Mouse (Mus musculus): ENCODE measurements at regions not wholly inside any gene's neighbourhood (a gene's known extent, or its start where the extent isn't known, plus 50 kb on each side); places are given as distances from the start of the nearest gene placed in this dataset.
"Not testable (repeated sequence)": the region's sequence is repeated elsewhere in the genome, so short reads cannot be mapped to it uniquely, and the experiment has no call there.

DNA sequence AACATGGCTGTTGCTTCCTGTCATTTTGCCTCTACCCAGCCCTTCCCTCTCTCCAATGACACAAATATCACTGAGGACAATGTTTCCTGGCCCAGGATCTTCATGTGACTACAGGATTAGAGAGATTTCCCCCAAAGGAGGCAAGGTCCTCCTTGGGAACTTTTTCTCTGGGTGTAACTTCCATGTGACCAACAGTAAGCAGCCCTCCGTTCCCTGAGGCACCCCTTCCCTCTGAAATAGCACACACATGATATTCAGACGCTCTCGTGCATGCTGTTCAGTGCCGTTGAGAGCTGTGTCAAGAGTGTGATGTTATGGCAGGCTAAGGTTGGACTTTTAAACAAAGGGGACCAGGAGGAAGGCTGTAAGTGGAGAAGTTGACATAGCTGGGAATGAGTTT is 169.2 kb upstream of the Otx2 start:
- no peak for DNase-seq (ENCODE audit: low spot score)

DNA sequence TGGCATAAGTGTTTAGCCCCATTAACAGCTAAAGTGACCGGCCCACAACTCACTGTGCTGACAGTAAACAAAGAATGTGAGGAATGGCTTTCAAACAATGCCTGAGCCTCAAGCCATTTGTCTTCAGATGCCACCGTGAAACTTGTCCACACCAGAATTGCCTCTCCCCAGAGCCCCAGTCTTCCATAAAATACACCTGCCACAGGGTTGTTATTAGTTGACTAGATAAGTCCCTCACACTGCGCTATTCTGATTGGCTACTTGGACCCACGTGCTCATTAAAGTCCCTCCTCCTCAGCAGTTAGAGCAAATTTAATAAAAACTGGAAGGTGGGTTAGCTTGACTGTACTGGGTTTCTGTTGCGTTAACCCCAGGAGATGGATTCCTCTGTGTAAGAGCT is 167.7 kb upstream of the Otx2 start:
- no peak for DNase-seq (ENCODE audit: low spot score)

GRCm38 (mm10) chr14:48837181-48837580 is 163.6 kb upstream of the Otx2 start:
- no peak for DNase-seq (ENCODE audit: low spot score)

GRCm38 (mm10) chr14:48836071-48836470 is 162.5 kb upstream of the Otx2 start:
- no peak for DNase-seq (ENCODE audit: low spot score)

DNA sequence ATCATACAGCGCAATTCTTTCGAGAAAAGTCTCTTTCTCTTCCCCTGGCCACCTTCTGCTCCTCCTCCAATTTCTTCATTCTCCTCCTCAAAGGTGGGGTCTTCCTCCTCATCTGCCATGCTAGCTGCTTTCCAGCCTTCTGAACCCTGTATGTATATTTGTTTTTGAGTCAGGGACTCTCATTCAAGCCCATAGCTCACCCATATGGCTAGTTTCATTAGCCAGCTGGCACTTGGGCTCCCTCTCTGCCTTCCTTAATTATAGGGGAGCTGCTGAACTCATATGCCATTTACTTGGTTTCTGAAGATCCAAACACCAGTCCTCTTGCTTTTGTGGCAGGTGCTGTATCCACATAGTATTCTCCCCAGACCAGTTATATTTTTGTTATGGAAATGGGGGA is 160.8 kb upstream of the Otx2 start:
- DNase-seq (ENCODE audit: low spot score): no peak

DNA sequence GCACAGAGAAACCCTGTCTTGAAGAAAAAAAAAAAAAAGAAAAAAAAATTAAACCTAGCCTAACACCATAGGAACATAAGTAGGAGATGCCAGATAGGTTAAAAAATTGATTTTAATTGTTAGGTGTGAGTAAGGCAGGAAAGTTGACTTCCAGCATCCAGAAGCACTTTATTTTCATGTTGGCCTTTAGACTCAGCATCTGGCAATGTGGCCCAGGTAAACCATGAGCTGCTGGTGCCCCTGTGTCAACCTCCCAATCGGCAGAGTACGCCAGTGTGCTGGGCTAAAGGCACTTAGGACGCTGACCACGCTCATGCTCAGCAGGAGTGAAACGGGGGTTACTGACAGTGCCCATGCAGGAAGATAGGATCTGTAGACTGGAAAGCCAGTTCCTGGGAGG is 152.8 kb upstream of the Otx2 start:
- DNase-seq (ENCODE audit: low spot score): no peak

DNA sequence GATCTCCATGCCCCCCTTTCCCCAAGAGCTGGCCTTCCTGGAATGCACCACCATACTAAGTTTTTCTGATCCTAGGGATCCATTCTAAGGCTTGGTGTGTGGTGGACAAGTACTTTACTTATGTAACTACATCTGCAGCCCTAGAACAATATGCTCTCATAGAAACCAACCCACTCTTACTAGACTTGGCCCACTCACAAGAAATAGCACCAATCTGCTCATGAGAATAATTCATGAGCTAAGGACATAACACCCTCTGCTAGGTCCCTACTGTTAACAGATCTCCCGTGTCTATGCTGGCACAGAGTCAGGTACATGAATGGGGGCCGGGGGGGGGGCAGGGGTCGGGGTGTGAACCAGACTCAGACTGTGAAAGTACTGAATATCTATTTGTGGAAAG is 150.8 kb upstream of the Otx2 start:
- DNase-seq (ENCODE audit: low spot score): no peak

DNA sequence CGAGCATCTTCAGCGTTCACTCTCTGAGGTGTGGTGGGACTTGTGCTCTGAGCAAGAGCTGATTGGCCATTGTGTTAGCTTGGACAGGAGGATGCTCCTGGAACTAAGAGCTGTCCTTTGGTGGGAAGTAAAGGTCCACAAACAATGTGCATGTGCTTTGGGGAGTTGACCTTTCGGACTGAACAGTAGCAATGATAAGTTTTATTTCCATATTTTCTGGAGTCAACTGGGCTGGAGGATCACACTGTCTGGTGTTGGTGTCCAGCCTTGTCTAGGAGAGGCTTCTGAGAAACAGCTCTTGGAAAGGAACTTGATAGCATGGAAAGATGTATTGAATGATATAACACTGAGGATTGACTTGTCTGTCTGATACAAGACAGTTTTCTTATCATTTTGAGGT is 142.3 kb upstream of the Otx2 start:
- DNase-seq (ENCODE audit: low spot score): no peak

DNA sequence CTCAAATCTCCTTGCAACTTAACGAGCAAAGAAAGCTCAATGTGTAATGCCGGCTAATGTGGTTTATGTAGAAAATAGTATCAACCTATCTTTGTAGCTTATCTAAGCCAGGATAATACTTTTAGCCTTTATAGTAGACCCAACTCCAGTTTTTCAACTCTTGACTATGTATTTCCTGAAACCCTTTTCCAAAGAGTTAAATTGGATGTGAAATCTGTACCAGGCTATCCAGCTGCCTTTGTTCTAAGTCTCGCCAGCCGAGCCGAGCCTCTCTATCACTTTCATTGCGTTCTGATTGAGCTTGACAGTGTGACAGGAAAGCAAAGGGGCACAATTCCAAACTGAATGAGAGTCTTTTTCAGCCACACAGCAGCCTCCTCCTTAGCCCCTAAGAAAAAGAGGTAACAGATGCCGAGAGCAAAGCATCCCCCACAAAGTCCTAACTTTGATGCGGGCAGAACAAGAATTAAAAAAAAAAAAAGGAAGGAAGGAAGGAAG is 141.7 kb upstream of the Otx2 start:
- DNase-seq (ENCODE audit: low spot score): no peak

- DNase-seq (ENCODE audit: low spot score): no peak
Measured at GRCm38 (mm10) chr14:48812741-48813495, 139.3 kb upstream of the Otx2 start.

DNA sequence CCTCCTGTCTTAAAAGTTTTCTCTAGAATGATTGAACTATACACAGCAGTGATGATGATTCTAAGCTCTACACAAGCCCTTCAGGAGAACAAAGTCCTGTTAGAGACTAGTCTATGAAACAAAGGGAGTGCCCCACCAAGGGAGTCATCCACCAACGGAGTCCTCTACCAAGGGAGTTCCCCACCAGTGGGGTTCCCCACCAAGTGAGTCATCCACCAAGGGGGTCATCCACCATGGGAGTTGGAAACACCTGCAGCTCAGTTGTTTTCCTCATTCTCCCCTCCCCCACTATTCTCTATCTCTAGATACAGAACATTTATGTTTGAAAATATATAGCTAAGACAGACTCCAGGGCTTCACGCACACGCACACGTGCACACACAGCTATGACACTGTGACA is 130.5 kb upstream of the Otx2 start:
- DNase-seq (ENCODE audit: low spot score): no peak

- DNase-seq (ENCODE audit: low spot score): no peak
Measured at GRCm38 (mm10) chr14:48801283-48801682, 127.7 kb upstream of the Otx2 start.

- DNase-seq (ENCODE audit: low spot score): no peak
Measured at GRCm38 (mm10) chr14:48800857-48801256, 127.2 kb upstream of the Otx2 start.

GRCm38 (mm10) chr14:48800100-48800449 is 126.5 kb upstream of the Otx2 start:
- no peak for DNase-seq (ENCODE audit: low spot score)

- DNase-seq (ENCODE audit: low spot score): no peak
Measured at GRCm38 (mm10) chr14:48799442-48800099, 126.0 kb upstream of the Otx2 start.

- DNase-seq (ENCODE audit: low spot score): no peak
Measured at GRCm38 (mm10) chr14:48791507-48791906, 117.9 kb upstream of the Otx2 start.

DNA sequence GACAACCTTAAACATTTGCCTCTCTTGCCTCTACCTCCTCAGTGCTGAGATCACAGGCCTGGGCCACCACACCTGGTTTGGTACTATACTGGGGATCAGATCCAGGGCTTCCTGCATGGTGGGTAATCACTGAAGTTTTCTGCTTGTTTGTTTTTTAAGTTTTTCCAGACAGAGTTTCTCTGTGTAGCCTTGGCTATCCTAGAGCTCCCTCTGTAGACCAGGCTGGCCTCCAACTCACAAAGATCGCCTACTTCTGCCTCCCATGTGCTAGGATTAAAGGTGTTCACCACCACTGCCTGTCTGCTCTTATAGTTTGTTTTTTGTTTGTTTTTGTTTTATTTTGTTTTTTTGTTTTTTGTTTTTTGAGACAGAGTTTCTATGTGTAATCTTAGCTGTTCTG is 105.7 kb upstream of the Otx2 start:
- DNase-seq (ENCODE audit: low spot score): no peak

GRCm38 (mm10) chr14:48770832-48771231 is 97.2 kb upstream of the Otx2 start:
- no peak for DNase-seq (ENCODE audit: low spot score)

- DNase-seq (ENCODE audit: low spot score): no peak
Measured at GRCm38 (mm10) chr14:48762691-48763090, 89.1 kb upstream of the Otx2 start.

GRCm38 (mm10) chr14:48761002-48761648 is 87.5 kb upstream of the Otx2 start:
- no peak for DNase-seq (ENCODE audit: low spot score)

DNA sequence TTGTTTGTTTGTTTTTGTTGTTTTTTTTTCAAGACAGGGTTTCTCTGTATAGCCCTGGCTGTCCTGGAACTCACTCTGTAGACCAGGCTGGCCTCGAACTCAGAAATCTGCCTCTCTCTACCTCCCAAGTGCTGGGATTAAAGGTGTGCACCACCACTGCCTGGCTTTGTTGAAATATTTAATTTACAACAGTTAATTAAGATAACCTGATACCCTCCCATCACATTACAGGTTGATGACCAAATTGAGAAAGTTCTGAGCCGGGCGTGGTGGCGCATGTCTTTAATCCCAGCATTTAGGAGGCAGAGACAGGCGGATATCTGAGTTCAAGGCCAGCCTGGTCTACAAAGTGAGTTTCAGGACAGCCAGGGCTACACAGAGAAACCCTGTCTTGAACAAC is 81.5 kb upstream of the Otx2 start:
- not testable (repeated sequence) for DNase-seq (ENCODE audit: low spot score)

DNA sequence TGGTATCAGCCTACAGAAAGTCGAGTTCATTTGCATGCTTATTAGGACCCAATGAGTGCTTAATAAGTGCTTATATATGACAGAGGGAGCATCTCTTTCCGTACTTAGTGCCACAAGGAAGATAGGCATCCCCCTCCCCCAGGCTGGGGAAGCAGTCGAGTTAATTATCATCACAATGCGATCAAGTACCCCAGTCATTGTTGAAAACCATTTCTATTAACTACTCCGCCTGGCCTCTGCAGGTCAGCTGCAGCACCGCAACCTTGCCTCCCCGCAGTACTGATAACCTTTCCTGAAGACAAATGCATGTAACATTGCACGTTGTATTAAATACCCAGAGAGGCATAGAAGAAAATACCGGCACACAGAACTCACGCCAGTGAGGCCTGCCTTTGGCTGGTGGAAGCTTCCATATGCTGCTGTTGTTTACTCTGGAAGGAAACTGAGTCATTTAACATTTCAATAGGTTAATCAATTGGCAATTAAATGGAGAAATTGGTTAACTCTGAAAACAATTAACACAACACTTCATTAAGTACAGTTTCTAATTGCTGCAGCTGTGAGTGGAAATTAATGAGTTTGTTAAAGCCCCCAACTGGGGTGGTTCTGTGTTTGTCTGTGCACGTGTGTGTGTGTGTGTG is 80.6 kb upstream of the Otx2 start:
- no peak for DNase-seq (ENCODE audit: low spot score)
